Mouse (Mus musculus): ENCODE results near the gene Scgb3a1. TPM values are rescaled to one million over a fixed set of nuclear protein-coding genes. Genes with fewer than 3 reads are reported as not detected.

The Scgb3a1 gene
- polyA plus RNA-seq, 1 experiment from 2014 or later = 1.1 TPM

DNA sequence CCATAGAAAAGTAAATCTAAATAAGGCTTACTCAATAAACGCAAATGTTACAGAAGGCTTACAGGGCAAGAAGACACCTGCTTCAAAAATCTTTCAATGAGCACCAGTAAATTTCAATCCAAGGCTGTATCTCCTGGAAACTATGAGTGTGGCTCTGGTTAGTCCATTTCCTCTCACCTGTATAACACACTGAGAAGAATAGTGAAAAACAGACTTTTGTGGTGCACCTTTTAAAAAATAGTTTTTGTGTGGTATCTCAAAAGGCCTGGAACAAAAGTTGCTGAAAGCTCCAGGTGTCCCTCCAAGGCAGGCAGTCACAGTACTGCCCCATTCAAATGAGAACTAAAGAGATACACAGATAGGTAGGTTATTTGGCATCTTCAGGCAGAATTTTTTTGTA, 35.7 kb downstream of the Scgb3a1 start:
- Histone ChIP-seq H3K9me3 (replicated peaks; ENCODE audit: control insufficient read depth, low read length) (no peaks in the 10 kb centered on the region), H3K4me3 (ENCODE audit: low read depth, low read length) (no peak overlapping the region), H3K4me2 (no peak overlapping the region), H3K27ac (ENCODE audit: low read depth, low read length) (no peak overlapping the region), H3K4me1 (ENCODE audit: control insufficient read depth, insufficient read depth, low read length) (no peaks in the 10 kb centered on the region), H3K9ac (ENCODE audit: low read depth, low read length) (no peak overlapping the region), H3K27me3 (ENCODE audit: control insufficient read depth, insufficient read depth, low read length) (no peaks in the 10 kb centered on the region), H3K36me3 (ENCODE audit: control insufficient read depth, insufficient read depth, low read length) (peaks cover 13% of the 10 kb centered on the region)
- ATAC-seq (replicated peaks; ENCODE audit: insufficient number of reproducible peaks, low FRiP score, low TSS enrichment) = no peak
- 89% methylated on average over 1 of the region's 1 CpGs for WGBS (ENCODE audit: insufficient replicate concordance)

DNA sequence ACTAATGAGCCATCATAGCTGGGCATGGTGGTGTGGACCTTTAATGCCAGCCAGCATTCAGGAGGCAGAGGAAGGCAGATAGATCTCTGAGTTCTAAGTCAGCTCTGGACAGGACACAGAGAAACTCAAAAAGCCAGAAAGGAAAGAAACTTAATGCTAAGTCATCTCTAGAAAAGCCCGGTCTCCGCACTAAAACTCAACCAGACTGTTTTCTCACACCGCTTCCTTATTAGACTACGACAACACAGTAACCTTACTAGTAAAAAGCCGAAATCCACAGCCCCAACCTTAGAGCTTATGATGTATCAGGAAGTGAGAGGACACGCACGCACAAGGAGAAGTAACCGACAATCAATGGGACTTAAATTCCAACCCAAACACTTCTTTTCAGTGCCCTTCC, 38.6 kb downstream of the Scgb3a1 start:
- ATAC-seq (replicated peaks; ENCODE audit: insufficient number of reproducible peaks, low FRiP score, low TSS enrichment) = no peak
- peaks cover 19% of the 10 kb centered on the region for H3K36me3 ChIP-seq (ENCODE audit: control insufficient read depth, insufficient read depth, low read length)
- no peak overlapping the region for H3K9ac ChIP-seq (ENCODE audit: low read depth, low read length)
- no peaks in the 10 kb centered on the region for H3K9me3 ChIP-seq (replicated peaks; ENCODE audit: control insufficient read depth, low read length)
- H3K4me1 ChIP-seq (ENCODE audit: control insufficient read depth, insufficient read depth, low read length) = no peaks in the 10 kb centered on the region
- 94% methylated on average over 8 of the region's 8 CpGs for WGBS (ENCODE audit: insufficient replicate concordance)
- no peak overlapping the region for H3K4me2 ChIP-seq
- no peak overlapping the region for H3K27ac ChIP-seq (ENCODE audit: low read depth, low read length)
- H3K27me3 ChIP-seq (ENCODE audit: control insufficient read depth, insufficient read depth, low read length) = no peaks in the 10 kb centered on the region
- no peak overlapping the region for H3K4me3 ChIP-seq (ENCODE audit: low read depth, low read length)

GRCm38 (mm10) chr11:49704804-49705203, 41.4 kb downstream of the Scgb3a1 start:
- Histone ChIP-seq H3K27ac (ENCODE audit: low read depth, low read length) (no peak overlapping the region), H3K4me2 (no peak overlapping the region), H3K9ac (ENCODE audit: low read depth, low read length) (no peak overlapping the region), H3K9me3 (replicated peaks; ENCODE audit: control insufficient read depth, low read length) (no peaks in the 10 kb centered on the region), H3K4me3 (ENCODE audit: low read depth, low read length) (no peak overlapping the region), H3K4me1 (ENCODE audit: control insufficient read depth, insufficient read depth, low read length) (no peaks in the 10 kb centered on the region), H3K27me3 (ENCODE audit: control insufficient read depth, insufficient read depth, low read length) (no peaks in the 10 kb centered on the region), H3K36me3 (ENCODE audit: control insufficient read depth, insufficient read depth, low read length) (peaks cover 16% of the 10 kb centered on the region)
- no peak for ATAC-seq (replicated peaks; ENCODE audit: insufficient number of reproducible peaks, low FRiP score, low TSS enrichment)
- WGBS (ENCODE audit: insufficient replicate concordance) = 72% methylated on average over 8 of the region's 8 CpGs

GRCm38 (mm10) chr11:49707834-49708233, 44.4 kb downstream of the Scgb3a1 start:
- ATAC-seq (replicated peaks; ENCODE audit: insufficient number of reproducible peaks, low FRiP score, low TSS enrichment) = no peak
- Histone ChIP-seq H3K4me3 (ENCODE audit: low read depth, low read length) (no peak overlapping the region), H3K9me3 (replicated peaks; ENCODE audit: control insufficient read depth, low read length) (no peaks in the 10 kb centered on the region), H3K27ac (ENCODE audit: low read depth, low read length) (no peak overlapping the region), H3K4me1 (ENCODE audit: control insufficient read depth, insufficient read depth, low read length) (peaks cover 5% of the 10 kb centered on the region; the same call in 1 of the 2 replicates), H3K4me2 (no peak overlapping the region), H3K27me3 (ENCODE audit: control insufficient read depth, insufficient read depth, low read length) (no peaks in the 10 kb centered on the region), H3K36me3 (ENCODE audit: control insufficient read depth, insufficient read depth, low read length) (peaks cover 6% of the 10 kb centered on the region; the same call in 1 of the 2 replicates), H3K9ac (ENCODE audit: low read depth, low read length) (no peak overlapping the region)
- 87% methylated on average over 2 of the region's 2 CpGs for WGBS (ENCODE audit: insufficient replicate concordance)

DNA sequence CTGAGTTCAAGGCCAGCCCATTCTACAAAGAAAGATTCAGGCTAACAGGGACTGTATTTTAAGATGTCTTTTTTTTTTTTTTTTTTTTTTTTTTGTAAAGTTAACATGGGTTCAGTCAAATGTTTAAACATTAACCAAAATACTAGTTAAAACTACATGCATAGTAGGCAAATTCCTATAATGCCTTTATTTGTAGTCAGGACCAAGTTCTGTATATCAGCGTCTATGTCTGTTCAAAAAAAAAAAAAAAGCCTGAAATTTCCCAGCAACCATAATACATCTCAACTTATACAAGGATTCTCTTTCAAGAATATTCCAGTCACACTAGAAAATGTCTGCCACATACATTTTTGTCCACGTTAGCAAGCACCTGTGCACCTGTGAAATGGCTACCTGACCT, 47.3 kb downstream of the Scgb3a1 start:
- 79% methylated on average over 2 of the region's 2 CpGs for WGBS (ENCODE audit: insufficient replicate concordance)
- H3K9ac ChIP-seq (ENCODE audit: low read depth, low read length) = no peak overlapping the region

GRCm38 (mm10) chr11:49711981-49712554, 48.7 kb downstream of the Scgb3a1 start:
- peaks cover 17% of the 10 kb centered on the region for H3K4me1 ChIP-seq (ENCODE audit: control insufficient read depth, insufficient read depth, low read length)
- H3K36me3 ChIP-seq (ENCODE audit: control insufficient read depth, insufficient read depth, low read length) = no peaks in the 10 kb centered on the region
- no peaks in the 10 kb centered on the region for H3K27me3 ChIP-seq (ENCODE audit: control insufficient read depth, insufficient read depth, low read length)
- peak overlapping the region; percentile 69 for H3K4me3 ChIP-seq (ENCODE audit: low read depth, low read length)
- peak overlapping the region; percentile 99 for H3K9ac ChIP-seq (ENCODE audit: low read depth, low read length)
- peak overlapping the region; percentile 76 for H3K4me2 ChIP-seq
- 1% methylated on average over 59 of the region's 70 CpGs for WGBS (ENCODE audit: insufficient replicate concordance)
- H3K27ac ChIP-seq (ENCODE audit: low read depth, low read length) = peak overlapping the region; percentile 97
- H3K9me3 ChIP-seq (replicated peaks; ENCODE audit: control insufficient read depth, low read length) = no peaks in the 10 kb centered on the region
- ATAC-seq (replicated peaks; ENCODE audit: insufficient number of reproducible peaks, low FRiP score, low TSS enrichment) = peak; percentile 43

More for the DNA sequence above, 47.3 kb downstream of the Scgb3a1 start:
- Histone ChIP-seq H3K4me2 (peak overlapping the region; percentile 76), H3K9me3 (replicated peaks; ENCODE audit: control insufficient read depth, low read length) (no peaks in the 10 kb centered on the region), H3K27ac (ENCODE audit: low read depth, low read length) (no peak overlapping the region), H3K4me3 (ENCODE audit: low read depth, low read length) (peak overlapping the region; percentile 69), H3K27me3 (ENCODE audit: control insufficient read depth, insufficient read depth, low read length) (no peaks in the 10 kb centered on the region), H3K36me3 (ENCODE audit: control insufficient read depth, insufficient read depth, low read length) (peaks cover 3% of the 10 kb centered on the region; the same call in 1 of the 2 replicates), H3K4me1 (ENCODE audit: control insufficient read depth, insufficient read depth, low read length) (peaks cover 17% of the 10 kb centered on the region)
- ATAC-seq (replicated peaks; ENCODE audit: insufficient number of reproducible peaks, low FRiP score, low TSS enrichment) = no peak

- Histone ChIP-seq H3K27me3 (ENCODE audit: control insufficient read depth, insufficient read depth, low read length) (no peaks in the 10 kb centered on the region), H3K27ac (ENCODE audit: low read depth, low read length) (peak within 1 kb of the TSS; percentile 97), H3K9me3 (replicated peaks; ENCODE audit: control insufficient read depth, low read length) (no peaks in the 10 kb centered on the region), H3K4me2 (peak within 1 kb of the TSS; percentile 76), H3K4me3 (ENCODE audit: low read depth, low read length) (peak within 1 kb of the TSS; percentile 69), H3K36me3 (ENCODE audit: control insufficient read depth, insufficient read depth, low read length) (no peaks in the 10 kb centered on the region), H3K4me1 (ENCODE audit: control insufficient read depth, insufficient read depth, low read length) (peaks cover 17% of the 10 kb centered on the region), H3K9ac (ENCODE audit: low read depth, low read length) (peak within 1 kb of the TSS; percentile 99)
- ATAC-seq (replicated peaks; ENCODE audit: insufficient number of reproducible peaks, low FRiP score, low TSS enrichment) = peak; percentile 95
- WGBS (ENCODE audit: insufficient replicate concordance) = under 1% methylated on average over 63 of the region's 65 CpGs
Measured at GRCm38 (mm10) chr11:49712555-49713335, 49.3 kb downstream of the Scgb3a1 start, which contains the start of gene Cnot6. Gene Cnot6, minus strand, starts transcription at chr11:49712723.

DNA sequence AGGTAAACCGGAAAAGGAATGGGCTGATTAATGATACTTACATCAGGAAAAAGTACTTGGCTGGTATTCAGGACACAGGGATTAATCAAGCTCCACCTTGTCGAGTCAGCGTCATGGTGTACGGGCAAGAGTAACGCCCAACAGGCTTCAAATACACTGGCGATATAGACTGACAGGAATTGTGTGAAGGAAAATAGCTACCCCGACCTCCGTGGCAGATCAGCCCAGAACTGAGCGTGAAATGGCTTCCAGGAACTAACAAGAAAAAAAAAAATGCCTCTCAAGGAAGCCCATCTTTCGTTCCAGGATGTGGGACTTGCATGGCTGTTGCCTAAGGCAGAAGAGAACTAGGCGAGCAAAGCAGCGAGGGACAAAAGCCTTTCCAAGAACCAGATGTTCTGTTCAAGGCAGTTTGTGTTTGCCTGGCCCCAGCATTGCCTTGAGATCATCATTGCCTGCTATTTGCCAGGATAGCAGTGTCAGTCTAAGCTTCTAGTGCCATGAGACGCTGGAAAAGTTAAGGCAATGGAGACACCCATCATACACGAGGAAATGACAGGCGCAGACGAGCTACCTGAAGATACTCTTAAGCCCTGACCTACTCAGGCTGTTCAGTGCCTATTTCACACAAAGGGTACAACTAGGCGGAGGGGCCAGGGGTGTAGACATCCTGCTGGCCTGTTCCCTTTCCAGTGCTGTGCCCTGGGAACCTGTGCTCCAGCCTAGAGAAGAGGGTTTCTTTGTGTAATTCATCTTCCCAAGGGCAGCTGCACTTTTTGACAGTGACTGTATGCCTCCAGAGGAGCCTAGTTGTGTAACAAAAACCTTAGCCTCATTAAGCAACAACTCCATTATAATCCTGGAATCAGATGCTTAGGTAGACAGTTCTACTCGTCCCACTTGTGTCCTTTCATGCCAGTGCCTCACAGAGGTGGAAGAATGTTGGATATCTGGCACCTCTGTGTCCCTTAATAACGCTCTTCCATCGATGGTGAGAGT, 50.2 kb downstream of the Scgb3a1 start:
- Histone ChIP-seq H3K9me3 (replicated peaks; ENCODE audit: control insufficient read depth, low read length) (no peaks in the 10 kb centered on the region), H3K4me2 (peak overlapping the region; percentile 76), H3K27me3 (ENCODE audit: control insufficient read depth, insufficient read depth, low read length) (no peaks in the 10 kb centered on the region), H3K36me3 (ENCODE audit: control insufficient read depth, insufficient read depth, low read length) (no peaks in the 10 kb centered on the region), H3K4me3 (ENCODE audit: low read depth, low read length) (peak overlapping the region; percentile 69), H3K9ac (ENCODE audit: low read depth, low read length) (peak overlapping the region; percentile 99), H3K4me1 (ENCODE audit: control insufficient read depth, insufficient read depth, low read length) (peaks cover 17% of the 10 kb centered on the region), H3K27ac (ENCODE audit: low read depth, low read length) (peak overlapping the region; percentile 97)
- peak; percentile 41 for ATAC-seq (replicated peaks; ENCODE audit: insufficient number of reproducible peaks, low FRiP score, low TSS enrichment)
- WGBS (ENCODE audit: insufficient replicate concordance) = 42% methylated on average over 20 of the region's 20 CpGs
